Mouse (Mus musculus) kidney, embryonic 14.5 days (tissue): ENCODE measurements around the gene Alox12e. TPM values are rescaled to one million over a fixed set of nuclear protein-coding genes. Genes with fewer than 3 reads are reported as not detected.
"Not testable (repeated sequence)": the region's sequence is repeated elsewhere in the genome, so short reads cannot be mapped to it uniquely, and the experiment has no call there.

Experiments
- ATAC-seq: fragments of 200-750 bp; cut with Nextera tagmentation; 2 replicates; pipeline ENCODE4 v1.8.0; 2017; ENCODE audit warnings: moderate number of reproducible peaks, mild to moderate bottlenecking, moderate TSS enrichment, moderate library complexity; ENCODE audit not compliant: low FRiP score, low TSS enrichment
- H3K27ac ChIP-seq: fragments of 300-500 bp; sonication (generic); 2 replicates; pipeline ENCODE4 v1.5.1; 2014; ENCODE audit warnings: low read depth, mild to moderate bottlenecking, low read length, moderate library complexity, mixed read lengths
- H3K27me3 ChIP-seq: fragments of 300-500 bp; sonication (generic); 2 replicates; pipeline ENCODE4 v1.6.1; 2014; ENCODE audit warnings: mild to moderate bottlenecking, low read length; ENCODE audit not compliant: control insufficient read depth, insufficient read depth
- H3K36me3 ChIP-seq: fragments of 300-500 bp; sonication (generic); 2 replicates; pipeline ENCODE4 v1.6.1; 2014; ENCODE audit warnings: low read length, mixed read lengths; ENCODE audit not compliant: control insufficient read depth, insufficient read depth
- H3K4me1 ChIP-seq: fragments of 300-500 bp; sonication (generic); 2 replicates; pipeline ENCODE4 v1.6.1; 2014; ENCODE audit warnings: low read length, mixed read lengths; ENCODE audit not compliant: control insufficient read depth, insufficient read depth
- H3K4me2 ChIP-seq: fragments of 300-500 bp; sonication (generic); replicated peaks from 2 replicates; pipeline ENCODE4 v1.6.1; 2014; ENCODE audit warnings: low read depth, mild to moderate bottlenecking, low read length
- H3K4me3 ChIP-seq: fragments of 300-500 bp; sonication (generic); 2 replicates; pipeline ENCODE4 v1.5.1; 2014; ENCODE audit warnings: mild to moderate bottlenecking, low read length
- H3K9ac ChIP-seq: fragments of 300-500 bp; sonication (generic); 2 replicates; pipeline ENCODE4 v1.6.1; 2014; ENCODE audit warnings: low read depth, mild to moderate bottlenecking, low read length, moderate library complexity
- H3K9me3 ChIP-seq: fragments of 300-500 bp; sonication (generic); 2 replicates; pipeline ENCODE4 v1.6.1; 2016; ENCODE audit warnings: low read length; ENCODE audit not compliant: control insufficient read depth
- WGBS: fragments of 180-500 bp; shearing (Covaris S2); extraction: QIAGEN DNeasy Blood & Tissue Kit; methylation state at CpG from one replicate; pipeline ENCODE4 v1.1.7; 2014; 5-methylcytosine and 5-hydroxymethylcytosine counted together
- polyA plus RNA-seq: library from polyadenylated mRNA; unstranded; fragments of >200 nt; fragmentation: Nextera tagmentation; extraction: Ambion mirVana; gene quantifications from 2 replicates; pipeline ENCODE4 v1.2.1, GENCODE M21; 2014

Alox12e gene
- not detected in 2 replicates for polyA plus RNA-seq

DNA sequence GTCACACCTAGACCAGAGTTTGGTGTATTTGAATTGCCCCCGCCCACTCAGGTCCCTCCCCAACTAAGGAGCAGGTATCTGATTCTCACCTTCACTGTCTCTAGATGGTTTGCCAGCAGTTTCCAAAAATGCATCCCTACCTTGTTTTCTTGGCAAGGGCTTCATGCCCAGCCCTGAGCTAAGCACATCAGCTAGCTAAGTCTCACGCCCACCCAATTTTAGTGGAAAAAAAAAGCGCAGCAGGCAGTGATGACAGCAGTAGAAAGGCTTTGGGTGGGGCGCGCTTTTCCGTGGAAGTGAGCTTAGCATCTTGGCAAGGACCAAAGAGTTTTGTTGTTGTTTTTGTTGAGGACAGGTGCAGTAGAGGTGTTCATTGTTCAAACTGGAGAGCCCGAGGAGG lies at the start of gene Alox12e:
Gene Alox12e, minus strand, starts transcription at position 101 of the 400 bp plus-strand sequence.
- Histone ChIP-seq H3K9me3 (no peaks in the 10 kb centered on the region), H3K27ac (no peak within 1 kb of the TSS), H3K4me1 (no peaks in the 10 kb centered on the region), H3K4me3 (peak within 1 kb of the TSS; percentile 3; the same call in 1 of the 2 replicates), H3K9ac (no peak within 1 kb of the TSS), H3K27me3 (peaks cover 46% of the 10 kb centered on the region), H3K4me2 (peak within 1 kb of the TSS; percentile 13; the same call in 1 of the 2 replicates), H3K36me3 (no peaks in the 10 kb centered on the region)
- no peak for ATAC-seq
- WGBS: 23% methylated on average over 7 of the region's 7 CpGs

DNA sequence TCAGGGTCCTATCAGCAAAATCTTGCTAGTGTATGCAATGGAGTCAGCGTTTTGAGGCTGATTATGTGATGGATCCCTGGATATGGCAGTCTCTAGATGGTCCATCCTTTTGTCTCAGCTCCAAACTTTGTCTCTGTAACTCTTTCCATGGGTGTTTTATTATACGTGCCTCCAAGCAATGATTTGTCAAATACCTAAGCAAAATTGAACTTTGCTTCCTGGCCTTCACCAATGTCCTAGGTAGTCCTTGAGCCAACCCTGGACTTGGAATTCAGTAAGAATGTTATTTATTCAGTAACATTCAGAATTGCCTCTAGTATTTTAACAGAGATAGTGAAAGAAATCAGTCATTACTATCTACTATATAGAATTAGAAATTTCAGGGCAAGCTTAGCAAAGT lies 46.2 kb upstream of the Alox12e start:
- not testable (repeated sequence) for H3K9ac ChIP-seq, H3K27me3 ChIP-seq, H3K27ac ChIP-seq, ATAC-seq, H3K4me1 ChIP-seq, H3K4me3 ChIP-seq, H3K36me3 ChIP-seq, H3K4me2 ChIP-seq, H3K9me3 ChIP-seq
- 72% methylated on average over 2 of the region's 2 CpGs for WGBS

DNA sequence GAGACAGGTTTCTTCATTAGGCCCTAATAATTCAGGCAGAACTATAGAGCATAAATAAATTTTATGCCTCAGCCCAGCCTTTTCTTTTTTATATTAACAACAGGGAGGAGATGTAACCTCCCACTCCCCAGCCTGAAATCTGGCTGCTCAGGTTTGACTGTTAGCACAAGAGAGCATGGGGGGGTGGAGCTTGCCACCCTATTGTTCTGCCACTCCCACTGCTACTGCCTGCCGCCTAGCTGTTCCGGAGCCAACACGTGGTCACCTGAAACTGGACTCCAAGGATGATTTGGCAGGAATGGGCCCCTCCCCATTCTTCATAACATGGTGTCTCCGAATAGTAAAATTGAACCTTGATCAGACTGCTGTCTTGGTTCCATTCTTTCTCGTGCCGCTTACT lies 45.3 kb upstream of the Alox12e start:
- H3K27ac ChIP-seq, H3K9ac ChIP-seq, H3K4me2 ChIP-seq, H3K36me3 ChIP-seq, ATAC-seq, H3K9me3 ChIP-seq, H3K4me3 ChIP-seq, H3K4me1 ChIP-seq, H3K27me3 ChIP-seq: not testable (repeated sequence)
- WGBS: 83% methylated on average over 6 of the region's 6 CpGs

DNA sequence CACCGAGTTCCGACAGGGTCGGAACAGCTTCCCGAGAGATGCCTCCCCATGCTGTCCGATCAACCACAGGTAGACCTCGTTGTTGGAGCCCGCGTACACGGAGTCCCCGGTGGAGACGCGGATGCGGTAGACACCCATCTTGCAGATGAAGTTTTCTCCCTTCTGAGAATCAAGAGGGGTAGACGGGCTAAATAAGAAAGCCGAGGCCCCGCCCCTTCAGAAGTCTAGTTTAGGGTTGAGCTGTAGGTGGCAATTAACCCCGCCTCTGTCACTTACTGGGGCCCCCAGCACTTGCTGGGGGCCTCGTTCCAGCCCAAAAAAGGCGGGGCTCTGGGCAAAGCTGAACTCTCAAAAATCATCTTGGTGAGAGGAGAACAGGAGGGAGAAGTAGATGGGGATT lies 29.4 kb upstream of the Alox12e start, which contains the start of gene Alox15:
Gene Alox15, minus strand, starts transcription at position 164 of the 400 bp plus-strand sequence.
- Histone ChIP-seq H3K27ac (no peak within 1 kb of the TSS), H3K4me2 (peak within 1 kb of the TSS; percentile 58), H3K9me3 (no peaks in the 10 kb centered on the region), H3K9ac (0 out of 2 replicates have a peak within 1 kb of the TSS, but pooled peaks have one; percentile 18), H3K4me1 (peaks cover 3% of the 10 kb centered on the region; the same call in 1 of the 2 replicates), H3K4me3 (peak within 1 kb of the TSS; percentile 38), H3K36me3 (no peaks in the 10 kb centered on the region), H3K27me3 (peaks cover 14% of the 10 kb centered on the region)
- under 1% methylated on average over 19 of the region's 19 CpGs for WGBS
- no peak for ATAC-seq

DNA sequence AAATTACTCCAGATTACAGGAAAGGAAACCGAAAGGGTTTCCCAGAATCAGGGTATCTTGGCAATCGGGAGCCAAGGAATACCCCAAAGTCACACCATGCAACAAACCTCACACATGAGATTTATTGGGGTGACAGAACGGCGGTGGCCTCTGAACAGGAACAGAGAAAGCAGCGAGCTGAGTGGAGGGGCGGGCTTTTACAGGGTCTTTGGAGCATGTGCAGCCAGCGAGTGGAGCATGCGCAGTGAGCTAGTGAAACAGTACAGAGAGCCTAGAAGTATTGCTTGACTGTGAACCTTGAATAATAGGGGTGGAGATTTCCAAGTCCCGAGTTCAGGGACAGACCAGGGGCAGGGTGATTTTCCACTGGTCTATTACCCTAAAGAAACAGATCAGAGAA lies 26.2 kb upstream of the Alox12e start:
- H3K9ac ChIP-seq: no peak overlapping the region
- no peak for ATAC-seq
- no peak overlapping the region for H3K4me3 ChIP-seq
- H3K9me3 ChIP-seq: no peaks in the 10 kb centered on the region
- H3K4me1 ChIP-seq: peaks cover 3% of the 10 kb centered on the region; the same call in 1 of the 2 replicates
- no peak overlapping the region for H3K4me2 ChIP-seq
- H3K36me3 ChIP-seq: no peaks in the 10 kb centered on the region
- 74% methylated on average over 9 of the region's 9 CpGs for WGBS
- no peak overlapping the region for H3K27ac ChIP-seq
- peaks cover 14% of the 10 kb centered on the region for H3K27me3 ChIP-seq

DNA sequence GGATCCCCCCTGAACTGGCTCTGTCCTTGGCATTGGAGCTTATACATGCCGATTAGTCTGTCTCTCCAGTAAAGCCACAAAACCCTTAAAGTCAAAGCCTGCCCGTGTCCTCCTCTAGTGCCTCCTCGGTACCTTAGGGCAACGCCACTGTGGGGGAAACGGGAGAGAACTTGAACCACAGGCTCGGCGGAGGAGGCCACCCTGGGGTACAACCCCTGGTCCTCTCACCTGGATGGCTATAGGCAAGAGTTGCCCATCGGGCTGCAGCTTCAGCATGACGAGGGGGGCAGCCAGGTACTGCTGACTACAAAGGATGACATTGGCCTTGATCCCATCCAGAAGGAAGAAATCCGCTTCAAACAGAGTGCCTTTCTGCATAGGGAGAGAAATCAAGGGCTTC lies 25.4 kb upstream of the Alox12e start:
- Histone ChIP-seq H3K9ac (no peak overlapping the region), H3K27me3 (peaks cover 14% of the 10 kb centered on the region), H3K9me3 (no peaks in the 10 kb centered on the region), H3K4me3 (no peak overlapping the region), H3K27ac (no peak overlapping the region), H3K4me1 (peaks cover 3% of the 10 kb centered on the region; the same call in 1 of the 2 replicates), H3K36me3 (no peaks in the 10 kb centered on the region), H3K4me2 (no peak overlapping the region)
- WGBS: 84% methylated on average over 10 of the region's 10 CpGs
- ATAC-seq: no peak

DNA sequence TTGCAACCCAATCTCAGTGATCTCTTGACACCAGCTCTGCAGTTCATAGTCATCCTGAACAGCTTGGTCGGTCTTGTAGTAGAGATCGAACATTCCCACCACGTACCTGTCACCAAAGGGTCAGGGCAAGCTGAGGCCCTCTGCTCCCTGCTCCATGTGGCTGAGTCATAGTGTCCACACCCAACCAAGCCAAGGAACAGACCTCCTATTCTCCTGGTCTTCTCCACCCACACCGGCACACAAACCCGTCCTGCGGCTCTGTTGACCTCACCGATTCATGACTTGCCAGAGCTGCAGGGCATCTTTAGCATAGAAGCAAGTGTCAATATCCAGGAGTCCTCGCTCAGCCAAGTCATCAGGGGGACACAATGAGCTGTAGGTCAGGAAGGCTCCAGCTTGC lies 23.1 kb upstream of the Alox12e start:
- no peaks in the 10 kb centered on the region for H3K4me1 ChIP-seq
- H3K27ac ChIP-seq: no peak overlapping the region
- no peaks in the 10 kb centered on the region for H3K9me3 ChIP-seq
- H3K4me2 ChIP-seq: no peak overlapping the region
- 90% methylated on average over 8 of the region's 8 CpGs for WGBS
- H3K9ac ChIP-seq: no peak overlapping the region
- no peak overlapping the region for H3K4me3 ChIP-seq
- H3K27me3 ChIP-seq: peaks cover 3% of the 10 kb centered on the region; the same call in 1 of the 2 replicates
- ATAC-seq: no peak
- H3K36me3 ChIP-seq: no peaks in the 10 kb centered on the region

DNA sequence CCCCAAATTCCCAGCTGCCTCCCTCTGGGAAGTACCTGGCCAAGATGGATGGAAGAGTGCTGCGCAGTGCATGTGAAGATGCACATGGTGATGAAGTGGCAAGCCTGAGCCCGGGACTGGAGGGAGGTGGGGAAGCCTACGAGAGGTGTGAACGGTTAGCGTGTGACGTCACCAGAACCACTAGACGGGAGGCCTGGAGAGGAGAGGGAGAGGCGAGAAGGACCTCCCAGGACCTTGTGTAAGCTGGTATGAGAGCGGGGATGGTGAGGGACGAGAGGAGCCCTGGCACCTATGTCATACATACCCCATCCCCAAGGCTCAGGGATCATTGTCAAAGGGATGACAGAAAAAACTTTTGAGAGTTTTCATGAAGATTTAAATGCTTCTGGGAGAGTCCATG lies 22.6 kb upstream of the Alox12e start:
- H3K9me3 ChIP-seq: no peaks in the 10 kb centered on the region
- H3K4me1 ChIP-seq: no peaks in the 10 kb centered on the region
- H3K4me2 ChIP-seq: no peak overlapping the region
- ATAC-seq: no peak
- no peaks in the 10 kb centered on the region for H3K36me3 ChIP-seq
- H3K9ac ChIP-seq: no peak overlapping the region
- no peak overlapping the region for H3K27ac ChIP-seq
- WGBS: 76% methylated on average over 10 of the region's 10 CpGs
- no peaks in the 10 kb centered on the region for H3K27me3 ChIP-seq
- H3K4me3 ChIP-seq: no peak overlapping the region

DNA sequence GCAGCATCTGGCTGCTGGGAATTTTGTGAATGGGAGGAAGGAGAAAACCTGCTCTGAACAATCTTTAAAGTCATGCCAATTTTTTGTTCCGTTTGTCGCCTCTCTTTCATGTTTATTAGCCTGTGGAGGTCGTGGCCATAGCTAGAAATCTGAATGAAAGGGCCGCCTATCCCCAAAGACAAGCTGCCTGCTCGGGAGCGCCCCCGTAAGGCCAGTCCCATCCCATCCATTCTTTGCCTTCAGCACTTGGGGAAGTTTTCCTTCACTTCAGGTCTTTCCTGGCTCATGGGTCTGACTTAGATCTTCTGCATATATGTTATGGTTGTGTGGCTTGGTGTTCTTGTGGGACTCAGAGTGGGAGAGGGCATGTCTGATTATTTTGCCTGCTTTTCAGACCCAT lies 17.1 kb upstream of the Alox12e start:
- no peak overlapping the region for H3K4me2 ChIP-seq
- no peak overlapping the region for H3K27ac ChIP-seq
- H3K4me3 ChIP-seq: no peak overlapping the region
- H3K27me3 ChIP-seq: no peaks in the 10 kb centered on the region
- 40% methylated on average over 7 of the region's 7 CpGs for whole genome bisulfite sequencing
- no peaks in the 10 kb centered on the region for H3K4me1 ChIP-seq
- H3K36me3 ChIP-seq: no peaks in the 10 kb centered on the region
- no peak for ATAC-seq
- H3K9me3 ChIP-seq: no peaks in the 10 kb centered on the region
- no peak overlapping the region for H3K9ac ChIP-seq
